Mouse (Mus musculus) ovary, postnatal 14 days (tissue): ENCODE data around the gene Taf6.
"Not testable (repeated sequence)": the region's sequence is repeated elsewhere in the genome, so short reads cannot be mapped to it uniquely, and the experiment has no call there.

Experiments
- DNase-seq: peaks from one replicate; pipeline ENCODE4 v3.0.0; 2022; ENCODE audit warnings: low spot score

The Taf6 gene

DNA sequence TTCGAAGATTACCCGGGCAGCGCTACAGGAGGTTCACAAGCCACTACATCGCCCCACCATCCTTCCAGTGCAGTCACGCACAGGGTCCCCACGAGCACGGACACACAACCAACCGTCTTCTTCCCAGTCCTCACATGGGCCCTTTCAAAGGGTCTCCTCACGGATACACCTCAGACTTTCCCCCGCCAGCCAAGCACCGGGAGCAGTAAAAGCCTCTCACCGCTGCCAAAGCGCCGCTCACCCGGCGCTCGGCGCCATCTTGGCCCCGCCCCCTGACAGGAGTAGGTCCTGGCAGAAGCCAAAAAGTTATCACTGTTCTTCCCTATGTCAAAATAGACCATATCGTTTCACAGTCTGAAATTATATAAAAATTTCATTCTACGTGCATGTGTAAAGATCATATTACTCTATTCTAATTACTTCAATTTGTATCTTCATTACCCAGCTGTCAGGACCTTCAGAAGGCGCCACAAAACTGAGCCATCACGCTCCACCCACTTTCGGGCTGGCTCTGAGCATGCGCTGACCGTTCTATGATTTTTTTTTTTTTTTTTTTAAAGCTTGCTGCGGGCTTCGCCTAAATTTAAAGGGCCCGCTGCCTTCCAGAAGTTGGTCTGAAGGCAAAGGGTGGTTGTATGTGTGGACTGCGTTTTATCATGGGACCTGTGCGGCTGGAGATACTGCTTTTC lies at the start of gene Taf6, which contains the start of gene Cnpy4:
Gene Taf6, minus strand, starts transcription at position 502 of the 689 bp plus-strand sequence.
Gene Cnpy4, plus strand, starts transcription at position 536 of the 689 bp plus-strand sequence.
- peak; percentile 71 for DNase-seq

DNA sequence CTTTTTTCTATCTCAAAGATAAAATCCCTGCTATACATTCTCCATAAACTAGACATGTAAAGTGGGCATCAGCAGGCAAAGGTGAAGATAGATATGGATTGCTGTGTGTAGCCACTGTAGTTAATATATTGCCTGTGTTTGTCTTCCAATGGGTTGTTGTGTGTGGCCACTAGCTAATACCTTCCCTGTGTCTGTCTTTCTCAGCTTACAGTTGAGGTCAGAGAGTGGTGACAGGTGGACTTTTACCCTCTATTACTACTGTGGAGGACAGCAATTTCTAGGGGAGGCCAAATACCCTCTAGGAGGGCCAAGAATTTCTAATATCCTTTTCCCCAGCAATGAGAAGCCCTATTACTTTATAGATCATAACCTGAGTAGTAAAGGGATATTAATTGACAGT lies 47.0 kb upstream of the Taf6 start:
- no peak for DNase-seq

DNA sequence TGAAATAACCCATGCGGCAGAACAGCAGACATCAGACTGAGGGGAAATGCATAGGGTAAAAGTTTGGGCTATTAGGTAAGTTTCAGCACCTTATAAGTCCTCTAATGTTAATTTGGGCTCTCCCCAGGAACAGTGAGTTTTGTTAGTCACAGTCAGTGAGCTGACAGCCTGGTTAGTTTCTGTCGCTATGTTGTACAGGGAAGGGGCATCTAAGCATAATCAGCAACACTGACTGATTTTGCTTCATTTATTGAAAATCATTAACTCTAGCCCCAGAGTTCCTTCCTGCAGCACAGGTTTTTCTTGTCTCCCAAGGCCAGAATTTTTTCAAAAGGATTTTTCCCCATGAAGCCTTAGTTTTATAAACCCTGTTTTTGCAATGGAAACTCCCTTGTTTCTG lies 46.5 kb upstream of the Taf6 start:
- no peak for DNase-seq

DNA sequence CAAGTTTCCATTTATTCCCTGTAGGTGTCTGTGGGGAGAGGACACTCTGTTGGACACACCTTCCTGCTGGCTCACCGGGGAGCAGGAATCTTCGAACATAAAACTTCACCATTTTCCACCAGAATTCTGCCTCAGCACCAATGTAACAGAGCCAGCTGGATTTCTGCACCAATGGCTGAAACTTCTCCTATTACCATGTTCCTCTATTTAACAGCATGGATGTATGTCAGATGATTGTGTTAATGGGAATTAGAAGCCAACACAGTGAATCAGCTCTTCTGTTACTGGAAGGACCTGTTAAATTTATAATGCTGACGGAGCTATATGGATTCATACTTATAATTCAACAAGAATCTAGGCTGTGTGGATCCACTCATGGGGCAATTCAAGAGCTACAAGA lies 42.3 kb upstream of the Taf6 start:
- DNase-seq, result no peak

DNA sequence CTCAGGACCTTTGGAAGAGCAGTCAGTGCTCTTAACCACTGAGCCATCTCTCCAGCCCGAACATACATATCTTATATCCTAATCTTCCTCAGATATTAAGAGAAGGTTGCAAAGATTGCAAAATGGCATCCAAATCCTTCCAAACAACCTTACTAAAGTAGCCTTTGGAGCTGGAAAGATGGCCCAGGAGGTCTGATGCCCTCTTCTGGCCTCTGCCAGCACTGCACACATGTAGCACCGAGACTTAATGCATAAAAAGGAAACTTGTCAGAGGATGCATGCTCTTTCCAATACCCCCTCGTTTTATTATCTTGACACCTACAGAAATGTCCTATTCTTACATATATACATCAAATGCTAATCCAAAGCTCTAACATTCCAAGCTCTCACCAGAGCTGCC lies 40.8 kb upstream of the Taf6 start:
- DNase-seq, result peak; percentile 22

DNA sequence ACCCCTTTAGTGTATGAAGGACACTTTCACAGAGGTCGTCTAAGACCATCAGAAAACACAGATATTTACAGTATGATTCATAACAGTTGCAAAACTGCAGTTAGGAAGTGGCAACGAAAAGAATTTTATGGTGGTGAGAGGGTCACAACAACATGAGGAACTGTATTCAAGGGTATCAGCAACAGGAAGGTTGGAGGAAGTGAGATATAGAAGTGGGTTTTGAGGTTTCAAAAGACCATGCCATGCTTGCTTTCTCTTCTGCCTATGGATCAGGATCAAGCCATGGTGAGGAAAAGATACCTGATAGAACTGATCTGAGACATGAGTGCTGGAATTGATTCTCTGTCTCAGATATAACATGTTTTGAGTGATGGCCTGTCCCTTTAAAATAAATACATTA lies 40.1 kb upstream of the Taf6 start:
- no peak for DNase-seq

DNA sequence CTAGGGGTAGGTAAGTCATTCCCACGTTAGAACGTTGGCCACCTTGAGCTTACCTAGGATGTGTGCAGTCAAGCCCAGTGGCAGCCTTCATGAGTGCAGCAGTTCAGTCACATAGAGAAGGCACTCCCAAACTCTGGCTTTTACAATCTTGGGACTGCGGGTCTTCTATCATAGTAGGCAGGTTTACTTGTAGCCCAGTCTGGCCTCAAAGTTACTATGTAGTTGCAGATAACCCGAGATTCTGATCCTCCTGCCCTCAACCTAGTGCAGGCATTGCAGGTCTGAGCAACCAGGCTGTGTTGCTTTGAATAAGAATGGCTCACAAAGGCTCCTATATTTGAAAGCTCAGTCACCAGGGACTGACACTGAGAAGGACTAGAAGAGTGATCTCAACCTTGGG lies 39.2 kb upstream of the Taf6 start:
- no peak for DNase-seq

DNA sequence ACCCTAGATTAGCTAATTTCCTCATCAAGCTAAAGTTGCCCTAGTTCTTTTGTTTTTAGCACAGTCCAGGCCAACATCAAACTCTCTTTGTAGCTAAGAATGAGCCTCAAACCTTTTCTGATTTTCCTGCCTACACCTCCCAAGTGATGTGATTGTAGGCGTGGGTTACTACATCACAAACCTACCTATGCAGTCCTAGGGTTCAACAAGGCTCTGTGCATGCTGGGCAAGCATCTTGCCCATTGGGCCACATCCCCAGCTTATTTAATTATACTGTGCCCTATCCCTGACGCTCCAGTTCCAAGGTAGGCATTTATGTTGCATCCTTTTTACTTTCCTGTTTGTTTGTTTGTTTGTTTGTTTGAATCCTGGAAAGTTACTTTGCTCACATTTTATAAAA lies 38.4 kb upstream of the Taf6 start, which contains the start of gene Nxpe5:
Gene Nxpe5, plus strand, starts transcription at position 199 of the 400 bp plus-strand sequence.
- no peak for DNase-seq

DNA sequence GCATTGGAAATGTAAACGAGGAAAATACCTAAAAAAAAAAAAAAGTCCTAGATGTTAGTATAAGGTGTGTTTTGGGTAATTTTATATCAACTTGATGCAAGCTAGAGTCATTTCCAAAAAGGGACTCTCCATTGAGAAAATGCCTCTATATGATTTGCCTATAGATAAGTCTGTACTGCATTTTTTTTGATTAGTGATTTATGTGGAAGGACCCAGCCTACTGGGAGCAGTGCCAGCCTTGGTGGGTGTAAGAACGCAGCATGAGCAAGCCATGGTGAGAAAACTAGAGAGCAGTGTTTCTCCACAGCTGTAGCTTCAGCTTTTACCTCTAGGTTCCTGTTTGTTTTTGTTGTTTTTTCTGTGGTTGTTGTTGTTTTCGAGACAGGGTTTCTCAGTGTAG lies 36.0 kb upstream of the Taf6 start:
- DNase-seq, result no peak

DNA sequence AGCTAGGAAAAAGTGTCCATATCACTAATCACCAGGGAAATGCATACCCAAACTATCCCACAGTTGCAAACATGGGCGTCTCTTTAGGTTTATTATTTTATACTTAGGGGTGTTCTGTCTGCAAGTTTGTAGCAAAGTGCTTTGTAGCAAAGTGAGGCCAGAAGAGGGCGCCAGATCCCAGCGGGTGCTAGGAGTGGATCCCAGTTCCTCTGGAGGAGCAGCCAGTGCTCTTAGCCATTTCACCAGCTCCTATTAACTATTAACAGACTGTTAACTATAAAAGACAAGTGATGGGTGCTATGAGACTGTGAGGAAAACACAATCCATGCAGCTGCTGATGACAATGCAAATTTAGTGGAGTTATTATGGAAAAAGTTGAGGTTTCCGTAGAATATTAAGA lies 34.9 kb upstream of the Taf6 start:
- peak; percentile 90 for DNase-seq

DNA sequence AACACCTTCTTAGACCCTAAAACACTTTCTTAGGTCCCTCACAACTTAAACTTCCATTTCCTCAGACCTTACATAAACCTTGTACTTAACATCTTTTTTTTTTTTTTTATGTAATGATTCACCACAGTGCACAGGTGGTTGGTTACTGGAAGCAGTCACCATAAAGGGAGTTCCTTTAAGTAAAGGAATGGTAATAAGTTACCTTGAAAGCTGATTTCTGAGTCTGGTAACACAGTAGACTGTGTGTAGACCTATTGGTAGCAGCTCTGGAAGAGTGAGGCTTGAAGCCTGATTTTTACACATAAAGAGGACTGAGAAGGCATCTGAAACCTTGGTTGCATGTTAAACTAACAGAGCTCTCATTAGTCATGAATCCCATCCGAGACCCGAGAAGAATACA lies 32.6 kb upstream of the Taf6 start:
- DNase-seq, result no peak

DNA sequence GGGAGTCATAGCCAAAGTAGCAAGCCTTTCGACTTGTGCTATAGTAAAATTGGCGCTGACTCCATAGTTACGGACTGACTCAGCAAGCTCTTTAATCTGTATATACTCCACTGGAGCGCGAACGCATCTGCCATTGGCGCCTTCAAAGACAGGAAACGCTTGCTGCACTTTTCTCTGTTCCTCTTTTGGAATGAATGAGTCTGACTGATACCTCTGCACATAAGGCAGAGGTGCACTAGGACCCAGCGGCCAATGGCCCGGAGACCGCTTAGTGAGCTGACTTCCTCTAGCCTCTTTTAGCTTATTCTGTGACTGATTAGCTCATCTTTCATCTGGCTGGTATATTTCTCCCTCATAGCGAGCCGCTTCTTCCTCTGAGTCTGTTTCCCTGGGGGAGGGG lies 29.4 kb upstream of the Taf6 start:
- not testable (repeated sequence) for DNase-seq

DNA sequence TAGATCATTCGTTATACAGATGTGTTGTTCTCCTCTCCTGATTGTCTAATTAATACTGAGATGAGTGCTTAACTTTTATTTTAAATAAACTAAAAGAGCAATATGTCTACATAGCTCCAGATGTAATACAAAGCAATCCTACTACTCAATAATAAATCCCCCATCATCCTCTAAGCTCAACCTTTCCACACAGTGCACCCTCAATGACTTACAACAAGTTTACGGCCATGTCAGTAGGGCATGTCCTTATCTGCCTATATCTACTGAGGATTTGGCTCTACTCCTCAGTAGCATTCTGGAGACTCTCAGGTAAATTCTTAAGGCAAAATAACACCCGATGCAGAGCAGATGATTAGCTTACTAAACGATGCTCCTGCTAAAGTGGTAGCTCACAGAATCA lies 20.6 kb upstream of the Taf6 start:
- DNase-seq, result no peak

DNA sequence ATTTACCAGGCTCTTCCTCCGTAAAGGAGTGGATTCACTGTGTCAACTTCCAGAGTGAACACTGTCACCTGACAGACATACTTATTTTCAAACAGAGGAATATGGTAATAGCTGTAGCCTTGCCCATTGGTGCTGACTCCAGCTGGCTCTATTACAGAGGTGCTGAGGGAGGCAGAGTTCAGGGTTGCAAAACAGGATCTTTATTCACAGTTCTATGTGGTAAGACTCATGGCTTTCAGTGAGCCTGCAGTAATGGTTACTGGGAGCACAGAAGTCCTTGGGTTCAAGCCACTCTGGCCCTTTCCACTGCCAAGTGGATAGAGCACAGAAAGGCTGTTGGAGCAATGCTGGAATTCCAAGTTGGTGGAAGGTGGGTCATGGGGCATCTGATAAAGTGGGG lies 20.0 kb upstream of the Taf6 start:
- no peak for DNase-seq

DNA sequence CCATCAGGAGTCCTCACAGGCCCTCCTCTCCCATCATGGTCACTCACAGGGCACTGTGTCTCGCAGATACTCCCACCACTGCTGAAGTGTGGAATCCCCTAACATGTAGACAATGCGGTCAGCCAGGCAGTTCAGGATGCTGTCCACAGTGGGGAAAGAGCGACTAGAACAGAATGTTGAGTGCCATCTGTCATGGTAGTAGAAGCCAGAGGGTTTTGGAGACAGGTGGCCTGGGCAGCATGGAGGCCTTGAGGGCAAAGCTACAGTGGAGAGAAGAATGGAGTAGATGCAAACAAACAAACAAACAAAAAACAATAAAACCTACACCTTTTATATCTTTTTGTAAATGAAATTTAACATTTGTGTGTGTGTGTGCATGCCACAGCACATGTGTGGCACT lies 14.8 kb upstream of the Taf6 start:
- DNase-seq, result no peak

DNA sequence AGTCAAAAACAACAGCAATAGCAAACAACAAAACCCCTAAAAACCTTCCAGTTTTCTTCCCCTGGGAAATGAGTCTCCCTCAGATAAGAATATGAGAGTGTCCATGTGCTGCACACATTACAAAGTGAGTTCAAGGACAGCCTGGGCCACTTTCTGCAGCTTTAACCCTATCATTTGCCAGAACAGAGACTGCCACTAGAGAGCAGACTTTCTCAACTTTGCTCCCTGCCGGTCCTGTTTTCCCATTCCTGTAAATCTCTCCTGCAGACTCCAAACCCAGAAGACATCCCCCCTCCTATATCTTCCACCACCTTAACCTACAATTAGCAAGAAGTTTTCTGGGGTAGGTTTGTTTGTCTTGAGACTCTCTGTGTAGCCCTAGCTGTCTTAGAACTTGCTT lies 12.3 kb upstream of the Taf6 start:
- DNase-seq, result no peak

DNA sequence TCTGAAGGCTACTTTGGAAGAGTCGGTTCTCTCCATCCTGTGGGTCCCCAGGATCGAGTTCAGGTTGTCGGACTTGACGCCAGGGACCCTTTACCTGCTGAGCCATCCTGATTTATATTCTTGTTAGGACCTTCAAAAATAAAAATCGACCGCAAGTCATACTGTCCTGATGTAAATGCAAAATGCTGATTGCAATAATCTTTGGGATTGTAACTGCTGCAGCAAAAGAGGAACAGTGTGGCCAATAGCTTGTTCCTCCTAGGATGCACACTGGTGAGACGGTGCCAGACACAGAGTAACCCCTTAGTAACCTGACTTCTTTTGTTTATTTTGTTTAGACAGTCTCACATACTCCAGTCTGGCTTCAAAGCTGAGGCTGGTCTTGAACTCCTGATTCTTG lies 8.2 kb upstream of the Taf6 start:
- DNase-seq, result no peak

DNA sequence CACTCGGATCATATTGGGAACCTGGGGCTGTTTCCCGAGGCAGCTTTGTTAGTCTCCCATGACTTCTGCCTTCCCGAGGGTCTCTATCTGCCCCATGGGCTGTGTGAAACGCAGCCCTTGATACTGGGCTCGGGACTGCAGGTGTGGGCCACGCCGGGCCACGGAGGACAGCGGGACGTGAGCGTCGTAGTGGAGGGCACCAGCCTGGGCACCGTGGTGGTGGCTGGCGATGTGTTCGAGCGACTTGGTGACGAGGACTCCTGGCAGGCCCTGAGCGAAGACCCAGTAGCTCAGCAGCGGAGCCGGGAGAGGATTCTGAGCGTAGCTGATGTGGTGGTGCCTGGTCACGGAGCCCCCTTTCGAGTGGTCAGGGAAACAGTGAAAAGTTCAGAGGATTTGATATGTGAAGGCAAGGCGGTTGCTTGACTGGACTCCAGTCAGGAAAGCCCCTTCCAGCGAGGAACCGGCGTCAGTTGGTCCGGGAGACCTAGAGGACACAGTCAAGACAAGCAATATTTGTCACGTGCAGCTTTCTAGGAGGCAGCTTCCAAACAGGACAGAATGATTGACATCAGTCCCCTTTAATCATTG lies 7.6 kb upstream of the Taf6 start:
- DNase-seq, result peak; percentile 20

DNA sequence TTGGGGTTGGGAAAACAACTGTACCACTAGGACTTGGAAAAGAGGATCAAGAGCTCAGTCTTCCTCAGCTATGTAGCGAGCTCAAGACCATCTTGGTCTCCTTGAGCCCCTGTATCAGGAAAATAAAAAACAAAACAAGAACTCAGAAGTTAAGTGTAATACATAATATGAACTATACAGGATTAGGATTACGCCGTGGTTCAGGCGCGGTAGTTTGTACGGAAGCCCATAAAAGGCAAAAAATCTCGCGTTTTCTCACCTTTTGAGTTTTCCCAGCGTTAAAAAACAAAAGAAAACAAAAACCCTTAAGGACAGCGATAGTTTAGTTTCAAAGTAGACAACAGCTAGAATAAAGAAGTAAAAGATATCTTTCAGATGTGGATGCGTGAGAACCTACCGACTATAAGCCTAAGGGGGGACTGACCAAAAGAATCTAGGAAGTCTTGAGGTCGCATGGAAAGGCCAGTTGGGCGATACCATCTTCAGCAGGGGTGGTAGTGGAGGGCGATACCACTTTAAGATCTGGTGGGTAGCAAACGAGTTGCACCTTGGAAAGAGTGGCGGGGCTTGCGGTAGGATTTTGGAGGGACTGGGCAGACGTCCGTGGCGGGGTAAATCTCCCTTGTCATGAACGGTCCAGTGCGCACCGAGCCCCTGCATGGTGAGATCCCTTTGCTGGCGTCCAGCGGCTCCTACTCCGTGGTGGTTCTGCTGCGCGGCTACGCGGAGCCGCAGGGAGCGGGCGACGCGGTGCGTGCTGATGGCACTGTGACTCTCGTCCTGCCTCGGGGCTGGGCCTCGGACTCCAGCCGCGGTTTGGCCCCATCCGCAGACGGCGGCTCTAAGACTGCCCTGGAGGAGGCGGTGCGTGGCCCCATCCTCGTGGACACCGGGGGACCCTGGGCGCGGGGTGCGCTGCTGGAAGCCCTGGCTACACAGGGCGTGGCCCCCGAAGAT lies 6.8 kb upstream of the Taf6 start, which contains the start of gene Mblac1:
Gene Mblac1, plus strand, starts transcription at position 544 of the 957 bp plus-strand sequence.
- DNase-seq, result peak; percentile 79

DNA sequence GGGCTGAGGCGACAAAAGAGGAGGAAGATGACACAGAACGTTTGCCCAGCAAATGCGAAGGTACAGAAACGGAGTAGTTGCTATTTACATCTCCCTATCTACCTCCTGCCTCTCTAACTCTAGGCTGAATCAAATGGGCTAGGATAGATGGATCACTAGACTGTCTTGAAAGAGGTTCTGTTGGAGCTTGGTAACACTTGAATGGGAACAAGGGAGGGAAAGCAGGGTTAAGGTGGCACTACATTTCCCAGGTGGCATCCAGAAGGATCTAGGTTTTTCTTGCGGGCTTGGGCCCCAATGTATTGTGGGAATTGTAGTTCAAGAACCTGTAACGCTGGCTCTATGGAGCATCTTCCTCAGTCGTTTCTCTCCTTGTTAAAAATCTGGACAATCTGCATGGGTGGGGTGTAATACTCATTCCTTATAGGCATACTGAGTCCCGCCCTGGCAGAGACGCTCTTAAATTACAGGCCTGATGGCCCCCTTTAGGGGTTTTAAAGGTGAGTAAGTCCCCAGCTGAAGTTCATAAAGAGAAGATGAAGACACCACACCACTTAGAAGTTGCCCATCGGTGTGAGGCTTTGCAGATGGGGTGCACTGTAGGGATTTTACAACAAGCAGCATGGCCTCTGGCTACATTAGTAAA lies 533 bp upstream of the Taf6 start:
- peak; percentile 45 for DNase-seq

DNA sequence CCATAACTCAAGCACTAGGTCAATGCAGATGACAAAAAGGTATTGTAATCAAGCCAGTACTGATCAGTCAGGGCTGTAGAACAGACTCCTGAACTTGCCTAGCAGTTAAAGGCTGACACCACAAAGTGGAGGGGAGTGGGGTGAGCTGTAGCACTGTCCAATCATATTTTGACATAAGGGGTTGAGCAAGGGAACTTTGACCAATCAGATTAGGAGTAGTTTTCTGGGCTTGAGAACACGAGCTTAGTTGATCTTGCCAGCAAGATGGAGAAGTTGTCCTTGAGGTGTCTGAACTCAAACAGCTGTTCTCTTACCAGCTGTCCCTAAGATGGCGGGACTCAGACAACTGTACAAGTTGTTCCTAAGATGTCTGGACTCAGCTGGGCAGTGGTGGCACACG lies 14.0 kb downstream of the Taf6 start:
- DNase-seq, result no peak
